Mouse (Mus musculus): ENCODE results near the gene Msl2. TPM values are rescaled to one million over a fixed set of nuclear protein-coding genes. Genes with fewer than 3 reads are reported as not detected.

Gene Msl2
- polyA plus RNA-seq, 1 experiment from 2014 or later, result 5.8 TPM

- Histone ChIP-seq H3K36me3 (peaks cover 45% of the 10 kb centered on the region), H3K4me3 (no peak overlapping the region), H3K27ac (no peak overlapping the region), H3K4me1 (no peaks in the 10 kb centered on the region), H3K27me3 (ENCODE audit: low read depth, poor library complexity, severe bottlenecking) (no peaks in the 10 kb centered on the region), H3K9me3 (replicated peaks) (no peaks in the 10 kb centered on the region)
- WGBS, result 93% methylated on average over 6 of the region's 6 CpGs
- no peak for DNase-seq (ENCODE audit: low spot score)
Observed at GRCm38 (mm10) chr9:101105735-101106134, 31.8 kb downstream of the Msl2 start.

GRCm38 (mm10) chr9:101107386-101107785 is 33.5 kb downstream of the Msl2 start:
- Histone ChIP-seq H3K27me3 (ENCODE audit: low read depth, poor library complexity, severe bottlenecking) (no peaks in the 10 kb centered on the region), H3K9me3 (replicated peaks) (no peaks in the 10 kb centered on the region), H3K27ac (no peak overlapping the region), H3K36me3 (peaks cover 35% of the 10 kb centered on the region), H3K4me3 (no peak overlapping the region), H3K4me1 (no peaks in the 10 kb centered on the region)
- 80% methylated on average over 3 of the region's 3 CpGs for WGBS
- no peak for DNase-seq (ENCODE audit: low spot score)

- Histone ChIP-seq H3K4me3 (no peak overlapping the region), H3K27ac (no peak overlapping the region), H3K9me3 (replicated peaks) (no peaks in the 10 kb centered on the region), H3K27me3 (ENCODE audit: low read depth, poor library complexity, severe bottlenecking) (no peaks in the 10 kb centered on the region), H3K36me3 (peaks cover 21% of the 10 kb centered on the region), H3K4me1 (no peaks in the 10 kb centered on the region)
- 71% methylated on average over 3 of the region's 3 CpGs for WGBS
- DNase-seq (ENCODE audit: low spot score), result no peak
Observed at GRCm38 (mm10) chr9:101110013-101110412, 36.1 kb downstream of the Msl2 start.

- H3K36me3 ChIP-seq, result peaks cover 10% of the 10 kb centered on the region; the same call in 1 of the 2 replicates
- no peak overlapping the region for H3K27ac ChIP-seq
- H3K4me3 ChIP-seq, result no peak overlapping the region
- 96% methylated on average over 4 of the region's 4 CpGs for WGBS
- no peaks in the 10 kb centered on the region for H3K27me3 ChIP-seq (ENCODE audit: low read depth, poor library complexity, severe bottlenecking)
- H3K4me1 ChIP-seq, result no peaks in the 10 kb centered on the region
- H3K9me3 ChIP-seq (replicated peaks), result no peaks in the 10 kb centered on the region
- no peak for DNase-seq (ENCODE audit: low spot score)
Observed at GRCm38 (mm10) chr9:101113317-101113716, 39.4 kb downstream of the Msl2 start.

GRCm38 (mm10) chr9:101114182-101114884 is 40.4 kb downstream of the Msl2 start:
- Histone ChIP-seq H3K4me3 (no peak overlapping the region), H3K4me1 (no peaks in the 10 kb centered on the region), H3K36me3 (peaks cover 10% of the 10 kb centered on the region; the same call in 1 of the 2 replicates), H3K27ac (no peak overlapping the region), H3K9me3 (replicated peaks) (no peaks in the 10 kb centered on the region), H3K27me3 (ENCODE audit: low read depth, poor library complexity, severe bottlenecking) (no peaks in the 10 kb centered on the region)
- WGBS, result 90% methylated on average over 8 of the region's 8 CpGs
- no peak for DNase-seq (ENCODE audit: low spot score)

GRCm38 (mm10) chr9:101143635-101144034 is 69.7 kb downstream of the Msl2 start:
- H3K27ac ChIP-seq, result no peak overlapping the region
- no peaks in the 10 kb centered on the region for H3K4me1 ChIP-seq
- H3K4me3 ChIP-seq, result no peak overlapping the region
- no peak for DNase-seq (ENCODE audit: low spot score)
- 94% methylated on average over 4 of the region's 4 CpGs for WGBS
- no peaks in the 10 kb centered on the region for H3K27me3 ChIP-seq (ENCODE audit: low read depth, poor library complexity, severe bottlenecking)
- no peaks in the 10 kb centered on the region for H3K9me3 ChIP-seq (replicated peaks)
- H3K36me3 ChIP-seq, result peaks cover 22% of the 10 kb centered on the region

- H3K4me3 ChIP-seq, result no peak overlapping the region
- no peaks in the 10 kb centered on the region for H3K4me1 ChIP-seq
- 87% methylated on average over 5 of the region's 5 CpGs for WGBS
- H3K9me3 ChIP-seq (replicated peaks), result no peaks in the 10 kb centered on the region
- H3K27me3 ChIP-seq (ENCODE audit: low read depth, poor library complexity, severe bottlenecking), result no peaks in the 10 kb centered on the region
- no peak for DNase-seq (ENCODE audit: low spot score)
- no peak overlapping the region for H3K27ac ChIP-seq
- peaks cover 14% of the 10 kb centered on the region for H3K36me3 ChIP-seq
Observed at GRCm38 (mm10) chr9:101152872-101153271, 79.0 kb downstream of the Msl2 start.

Other genes starting within 250 kb of the Msl2 start
- 11.6 and 15.6 TPM in 2 replicates for gene Pccb, start 39.2 kb upstream of the Msl2 start, polyA plus RNA-seq (2016; fragmentation: Nextera tagmentation; extraction: Ambion mirVana)
- 7.1 and 10.3 TPM in 2 replicates for gene Ppp2r3a, start 177.7 kb downstream of the Msl2 start, polyA plus RNA-seq (2016; fragmentation: Nextera tagmentation; extraction: Ambion mirVana)